Mouse (Mus musculus) thymus, adult 2 months (tissue): ENCODE results near the gene Rhof. TPM values are rescaled to one million over a fixed set of nuclear protein-coding genes. Genes with fewer than 3 reads are reported as not detected.

Experiments used
- DNase-seq: peaks from one replicate; pipeline ENCODE4 v3.0.0; 2021
- H3K27ac ChIP-seq: fragments of 200-500 bp; 2 replicates; pipeline ENCODE4 v1.5.1; 2012; ENCODE audit warnings: low read length, control low read depth; ENCODE audit not compliant: control insufficient read depth, insufficient read depth
- H3K27me3 ChIP-seq: fragments of 200-500 bp; 2 replicates; pipeline ENCODE4 v1.6.1; 2012; ENCODE audit warnings: mild to moderate bottlenecking, low read length, moderate library complexity, mixed read lengths; ENCODE audit not compliant: control insufficient read depth, insufficient read depth
- H3K36me3 ChIP-seq: fragments of 200-500 bp; 2 replicates; pipeline ENCODE4 v1.6.1; 2012; ENCODE audit warnings: mild to moderate bottlenecking, low read length, moderate library complexity; ENCODE audit not compliant: control insufficient read depth, insufficient read depth
- H3K4me1 ChIP-seq: fragments of 200-500 bp; replicated peaks from 2 replicates; pipeline ENCODE4 v1.6.1; 2012; ENCODE audit warnings: low read length; ENCODE audit not compliant: control insufficient read depth, insufficient read depth
- H3K4me3 ChIP-seq: fragments of 200-500 bp; 2 replicates; pipeline ENCODE4 v1.5.1; 2012; ENCODE audit warnings: mild to moderate bottlenecking, low read length, control low read depth, moderate library complexity; ENCODE audit not compliant: control insufficient read depth, insufficient read depth
- CTCF ChIP-seq: fragments of 200-500 bp; IDR thresholded peaks from 2 replicates; pipeline ENCODE4 v1.5.1; 2012; ENCODE audit warnings: mild to moderate bottlenecking, control low read depth, low read length, moderate library complexity, borderline replicate concordance; ENCODE audit not compliant: control insufficient read depth, poor library complexity, insufficient read depth; ENCODE audit errors: extremely low read depth
- POLR2A ChIP-seq: fragments of 200-500 bp; IDR thresholded peaks from 2 replicates; pipeline ENCODE4 v1.6.1; 2012; ENCODE audit warnings: mild to moderate bottlenecking, low read length, control low read depth, moderate library complexity; ENCODE audit not compliant: control insufficient read depth, poor library complexity, insufficient read depth; ENCODE audit errors: extremely low read depth
- WGBS: fragments of 180-500 bp; shearing (Covaris S2); methylation state at CpG from one replicate; pipeline ENCODE4 v1.1.7; 2018; 5-methylcytosine and 5-hydroxymethylcytosine counted together
- polyA plus RNA-seq: library from polyadenylated mRNA; depleted of rRNA; stranded (reverse); fragments of >200 nt; gene quantifications from 2 replicates; pipeline ENCODE4 v1.2.3, GENCODE M21; 2012

The Rhof gene
- polyA plus RNA-seq, 1 experiment, result 51.9 TPM

DNA sequence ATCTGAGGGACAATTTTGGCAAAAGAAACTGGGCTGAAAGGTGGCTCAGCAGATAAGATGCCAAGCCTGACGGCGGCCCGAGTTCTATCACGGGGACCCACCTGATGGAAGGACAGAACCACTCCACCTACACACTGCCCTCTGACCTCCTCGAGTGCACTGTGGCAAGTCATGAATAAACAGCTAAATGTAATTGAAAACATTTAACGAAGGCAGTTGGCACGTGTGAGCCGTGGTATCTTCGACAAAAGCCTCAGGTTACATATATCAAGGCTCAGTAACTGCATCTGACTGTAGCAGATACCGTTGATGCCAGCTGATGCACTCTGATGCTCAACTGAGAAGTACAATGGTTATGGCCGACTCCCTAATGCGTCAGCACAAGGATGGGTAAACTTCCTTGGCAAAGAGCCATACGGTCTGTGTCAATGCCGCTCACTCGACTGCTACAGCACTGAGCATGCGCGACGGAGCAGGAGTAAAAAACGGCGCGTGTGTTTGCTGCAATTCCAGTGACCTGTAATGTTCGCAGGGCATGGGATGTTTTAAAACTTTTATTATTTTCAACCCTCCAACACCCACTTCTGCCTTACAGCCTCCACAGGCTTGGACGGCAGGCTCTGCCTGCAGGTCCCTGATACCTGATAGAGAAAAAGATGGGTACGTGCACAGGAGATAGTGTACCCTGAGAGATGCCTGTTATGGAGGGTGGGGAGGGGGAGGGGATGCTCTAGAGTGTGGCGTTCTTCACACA, 38.1 kb downstream of the Rhof start:
- Histone ChIP-seq H3K27ac (no peak overlapping the region), H3K4me1 (peaks cover 8% of the 10 kb centered on the region; the same call in 1 of the 2 replicates), H3K27me3 (no peaks in the 10 kb centered on the region), H3K4me3 (no peak overlapping the region), H3K36me3 (peaks cover 13% of the 10 kb centered on the region)
- no peak for DNase-seq
- TF ChIP-seq CTCF (no peak), POLR2A (no peak)
- 94% methylated on average over 25 of the region's 25 CpGs for WGBS

DNA sequence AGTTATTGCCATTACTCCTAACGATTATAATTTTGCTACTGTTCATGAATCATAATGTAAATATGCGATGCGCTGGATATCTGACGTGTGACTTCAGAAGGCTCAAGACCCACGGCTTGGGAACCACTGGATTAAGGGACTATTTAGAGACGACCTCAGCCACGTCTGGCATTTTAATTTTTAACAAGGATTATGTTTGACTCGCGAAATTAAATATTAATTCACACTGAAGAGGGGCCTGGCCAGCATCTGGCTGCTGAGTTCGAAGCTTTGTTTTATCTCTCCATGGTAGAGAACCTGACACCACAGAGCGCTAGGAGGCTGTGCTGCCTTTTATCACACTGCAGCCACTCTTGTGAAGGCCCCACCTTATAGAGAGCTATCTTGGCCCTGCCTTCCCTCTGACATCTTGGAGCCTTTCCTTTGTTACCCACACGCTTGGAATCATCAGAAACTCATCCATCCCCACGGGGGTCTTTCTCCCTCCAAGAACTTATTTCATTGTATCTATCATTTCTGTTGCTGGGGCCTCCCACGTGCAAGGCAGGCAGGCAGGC, 39.3 kb downstream of the Rhof start:
- DNase-seq, result no peak
- 97% methylated on average over 14 of the region's 14 CpGs for WGBS
- no peak overlapping the region for H3K4me3 ChIP-seq

DNA sequence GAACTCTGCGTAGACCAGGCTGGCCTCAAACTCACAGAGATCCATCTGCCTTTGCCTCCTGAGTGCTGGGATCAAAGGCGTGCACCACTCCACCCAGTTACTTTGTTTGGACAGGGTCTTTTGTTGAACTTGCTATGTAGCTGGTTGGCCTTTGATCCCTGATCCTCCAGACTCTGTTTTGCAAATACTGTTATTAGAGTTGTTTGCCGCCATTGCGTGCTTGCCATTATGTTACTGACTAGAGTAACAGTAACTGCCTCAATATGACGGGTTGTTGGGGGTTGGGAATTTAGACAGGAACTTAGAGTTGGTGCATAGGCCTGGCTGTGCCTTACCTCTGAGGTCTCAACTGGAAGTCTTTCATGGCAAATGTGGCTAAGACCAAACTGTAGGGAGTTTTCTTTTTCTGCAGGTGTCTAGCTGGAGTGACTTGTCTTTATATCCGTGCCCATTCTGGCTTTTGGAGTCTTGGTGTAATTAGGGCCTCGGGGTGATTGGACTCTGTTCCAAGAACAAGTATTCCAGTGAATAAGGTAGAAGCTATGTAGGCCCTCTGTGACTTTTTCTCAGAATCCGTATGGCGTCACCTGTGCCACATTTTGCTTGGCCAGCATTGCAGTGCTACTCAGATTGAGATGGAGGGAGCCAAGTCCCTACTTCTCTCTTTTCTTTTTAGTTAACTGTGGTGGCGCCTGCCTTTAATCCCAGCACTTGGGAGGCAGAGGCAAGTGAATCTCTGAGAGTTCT, 41.8 kb downstream of the Rhof start:
- no peak for TF ChIP-seq CTCF
- no peak for TF ChIP-seq POLR2A
- H3K36me3 ChIP-seq, result no peaks in the 10 kb centered on the region
- DNase-seq, result no peak
- no peak overlapping the region for H3K4me3 ChIP-seq
- peaks cover 8% of the 10 kb centered on the region; the same call in 1 of the 2 replicates for H3K4me1 ChIP-seq
- H3K27ac ChIP-seq, result no peak overlapping the region
- H3K27me3 ChIP-seq, result no peaks in the 10 kb centered on the region
- 71% methylated on average over 10 of the region's 10 CpGs for WGBS

More for the DNA sequence above, 39.3 kb downstream of the Rhof start:
- H3K27ac ChIP-seq, result no peak overlapping the region
- H3K36me3 ChIP-seq, result 0 out of 2 replicates have a peak, but pooled peaks cover 2% of the 10 kb centered on the region
- H3K4me1 ChIP-seq, result peaks cover 8% of the 10 kb centered on the region; the same call in 1 of the 2 replicates
- H3K27me3 ChIP-seq, result no peaks in the 10 kb centered on the region
- TF ChIP-seq POLR2A, result no peak
- TF ChIP-seq CTCF, result no peak

DNA sequence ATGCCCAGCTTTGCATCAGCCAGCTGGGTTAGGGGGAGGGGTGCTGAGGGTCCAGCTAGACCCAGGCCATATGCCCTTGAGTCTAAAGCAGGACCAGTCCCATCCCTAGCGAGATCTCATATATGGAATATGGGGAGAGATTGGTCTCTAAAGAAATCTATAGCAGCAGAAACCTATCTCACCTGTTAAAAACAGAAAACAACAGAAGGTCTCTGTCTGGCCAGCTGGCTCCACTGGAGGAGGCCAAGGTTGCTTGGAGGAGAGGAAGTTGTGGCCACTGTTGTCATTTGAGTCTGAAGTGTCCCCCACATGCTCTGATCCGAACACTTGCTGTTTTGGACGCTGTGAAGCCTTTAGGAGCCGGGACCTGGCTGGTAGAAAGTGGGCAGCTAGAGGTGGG, 43.7 kb downstream of the Rhof start:
- H3K27me3 ChIP-seq, result no peaks in the 10 kb centered on the region
- no peak for DNase-seq
- H3K4me1 ChIP-seq, result peaks cover 12% of the 10 kb centered on the region
- H3K36me3 ChIP-seq, result no peaks in the 10 kb centered on the region
- WGBS, result 95% methylated on average over 4 of the region's 4 CpGs
- H3K27ac ChIP-seq, result no peak overlapping the region
- H3K4me3 ChIP-seq, result no peak overlapping the region
- TF ChIP-seq CTCF (no peak), POLR2A (no peak)

DNA sequence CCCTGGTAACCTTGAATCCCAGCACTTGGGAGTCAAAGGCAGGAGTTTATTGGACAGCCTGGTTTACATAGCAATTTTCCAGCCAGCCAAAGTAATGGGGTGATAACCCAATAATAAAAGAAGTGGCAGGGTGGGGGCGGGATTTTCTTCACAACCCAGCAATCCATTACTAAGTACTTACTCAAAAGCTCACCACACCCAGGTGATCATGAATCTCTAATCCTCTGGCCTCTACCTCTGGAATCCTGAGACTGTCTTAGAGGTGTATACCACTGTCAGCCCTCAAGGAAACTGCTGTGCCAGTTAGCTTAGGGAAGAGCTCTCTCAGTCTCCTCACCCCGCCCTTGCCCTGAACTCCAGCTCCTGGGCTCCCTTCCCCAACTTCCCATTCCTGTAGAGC, 46.0 kb downstream of the Rhof start:
- no peak overlapping the region for H3K27ac ChIP-seq
- no peaks in the 10 kb centered on the region for H3K27me3 ChIP-seq
- TF ChIP-seq CTCF, result no peak
- no peak for TF ChIP-seq POLR2A
- peaks cover 22% of the 10 kb centered on the region for H3K4me1 ChIP-seq
- no peak for DNase-seq
- no peaks in the 10 kb centered on the region for H3K36me3 ChIP-seq
- 96% methylated on average over 2 of the region's 2 CpGs for WGBS
- H3K4me3 ChIP-seq, result no peak overlapping the region

DNA sequence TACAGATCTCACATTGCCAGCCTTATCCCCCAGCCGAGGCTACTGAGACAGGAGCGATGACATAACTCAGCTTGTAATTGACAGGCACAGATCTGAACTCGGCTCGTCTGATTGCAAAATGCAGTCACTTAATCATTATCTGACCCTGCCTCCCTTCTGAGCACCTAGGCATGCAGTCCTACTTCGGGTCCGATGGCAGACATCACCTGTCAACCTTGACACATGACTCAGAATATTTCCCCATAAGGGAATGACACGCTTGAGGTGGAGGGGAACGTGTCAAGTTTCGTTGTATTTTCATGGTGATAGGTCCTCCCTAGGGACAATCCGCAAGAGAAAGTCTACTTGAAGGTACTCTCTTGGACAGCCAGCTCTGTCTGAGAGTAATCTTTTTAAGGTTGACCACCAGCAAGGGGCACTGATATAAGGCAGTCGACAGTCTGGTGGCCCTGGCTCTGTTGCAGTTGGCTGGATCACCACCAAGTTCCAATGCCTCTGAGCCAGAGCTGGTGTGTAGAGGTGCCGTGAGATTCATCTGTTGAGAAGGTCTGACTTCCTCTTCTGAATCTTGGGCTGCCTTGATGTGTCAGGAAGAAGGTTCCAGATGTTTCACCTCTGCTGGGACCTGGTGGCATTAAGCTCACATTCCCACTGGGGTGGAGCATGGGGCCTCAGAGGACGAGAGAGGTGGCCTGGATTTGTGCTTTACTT, 49.0 kb downstream of the Rhof start:
- 75% methylated on average over 13 of the region's 13 CpGs for WGBS
- Histone ChIP-seq H3K27ac (no peak overlapping the region), H3K27me3 (no peaks in the 10 kb centered on the region), H3K4me3 (no peak overlapping the region), H3K36me3 (no peaks in the 10 kb centered on the region), H3K4me1 (peaks cover 19% of the 10 kb centered on the region)
- TF ChIP-seq CTCF (no peak), POLR2A (no peak)
- no peak for DNase-seq
